Mouse (Mus musculus): Measurements from ENCODE around the gene Tomm70a.

Gene Tomm70a

GRCm38 (mm10) chr16:57130752-57131400, 9.4 kb downstream of the Tomm70a start:
- H3K36me3 ChIP-seq (ENCODE audit: insufficient read depth, low read length) = peaks cover 57% of the 10 kb centered on the region
- H3K4me1 ChIP-seq (replicated peaks; ENCODE audit: low read depth, low read length) = peaks cover 78% of the 10 kb centered on the region
- no peaks in the 10 kb centered on the region for H3K27me3 ChIP-seq (ENCODE audit: insufficient read depth, low read length)
- TF ChIP-seq NANOG (IDR thresholded peaks at IDR 0.05; ENCODE audit: borderline replicate concordance, low read length) (no peak), CTCF (conservative IDR thresholded peaks at IDR 0.05; ENCODE audit: low read length) (no peak), POU5F1 (IDR thresholded peaks at IDR 0.05; ENCODE audit: borderline replicate concordance, low read length) (no peak)
- peak overlapping the region; percentile 43 for H3K4me3 ChIP-seq (replicated peaks; ENCODE audit: low read length)
- H3K9me3 ChIP-seq (ENCODE audit: low read length) = no peaks in the 10 kb centered on the region

DNA sequence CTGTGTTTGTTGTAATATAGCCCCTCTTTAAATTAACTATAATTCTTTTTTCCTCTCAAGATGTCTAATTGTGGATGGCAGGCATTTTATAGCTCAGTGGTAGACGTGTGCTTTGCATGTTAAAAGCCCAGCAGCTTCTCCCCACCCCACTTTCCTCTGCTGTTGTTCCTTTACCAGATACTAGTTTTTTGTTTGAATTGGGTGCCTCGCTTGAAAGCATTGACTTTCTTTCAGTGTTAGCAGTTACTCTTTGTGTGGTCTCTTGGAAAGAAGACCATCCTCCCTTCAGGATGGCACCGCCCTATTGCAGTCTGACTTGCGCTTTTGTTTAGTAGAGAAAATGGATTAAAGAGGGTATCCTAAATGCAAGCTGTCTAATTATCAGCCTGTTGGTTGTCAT, 10.0 kb downstream of the Tomm70a start:
- Histone ChIP-seq H3K4me1 (replicated peaks; ENCODE audit: low read depth, low read length) (peaks cover 74% of the 10 kb centered on the region), H3K36me3 (ENCODE audit: insufficient read depth, low read length) (peaks cover 59% of the 10 kb centered on the region), H3K27me3 (ENCODE audit: insufficient read depth, low read length) (no peaks in the 10 kb centered on the region), H3K9me3 (ENCODE audit: low read length) (no peaks in the 10 kb centered on the region), H3K4me3 (replicated peaks; ENCODE audit: low read length) (0 out of 2 replicates have a peak overlapping the region, but pooled peaks have one; percentile 43)
- TF ChIP-seq POU5F1 (IDR thresholded peaks at IDR 0.05; ENCODE audit: borderline replicate concordance, low read length) (no peak), NANOG (IDR thresholded peaks at IDR 0.05; ENCODE audit: borderline replicate concordance, low read length) (no peak)

GRCm38 (mm10) chr16:57132326-57132725, 10.8 kb downstream of the Tomm70a start:
- Histone ChIP-seq H3K36me3 (ENCODE audit: insufficient read depth, low read length) (peaks cover 66% of the 10 kb centered on the region), H3K27me3 (ENCODE audit: insufficient read depth, low read length) (no peaks in the 10 kb centered on the region), H3K9me3 (ENCODE audit: low read length) (no peaks in the 10 kb centered on the region), H3K4me3 (replicated peaks; ENCODE audit: low read length) (no peak overlapping the region; the same call in 1 of the 2 replicates), H3K4me1 (replicated peaks; ENCODE audit: low read depth, low read length) (peaks cover 69% of the 10 kb centered on the region)
- no peak for TF ChIP-seq POU5F1 (IDR thresholded peaks at IDR 0.05; ENCODE audit: borderline replicate concordance, low read length)
- no peak for TF ChIP-seq NANOG (IDR thresholded peaks at IDR 0.05; ENCODE audit: borderline replicate concordance, low read length)
- TF ChIP-seq CTCF (conservative IDR thresholded peaks at IDR 0.05; ENCODE audit: low read length) = no peak

- H3K4me3 ChIP-seq (replicated peaks; ENCODE audit: low read length) = no peak overlapping the region
- H3K27me3 ChIP-seq (ENCODE audit: insufficient read depth, low read length) = no peaks in the 10 kb centered on the region
- H3K36me3 ChIP-seq (ENCODE audit: insufficient read depth, low read length) = peaks cover 67% of the 10 kb centered on the region
- H3K4me1 ChIP-seq (replicated peaks; ENCODE audit: low read depth, low read length) = peaks cover 58% of the 10 kb centered on the region
- TF ChIP-seq NANOG (IDR thresholded peaks at IDR 0.05; ENCODE audit: borderline replicate concordance, low read length) (no peak), CTCF (conservative IDR thresholded peaks at IDR 0.05; ENCODE audit: low read length) (no peak), POU5F1 (IDR thresholded peaks at IDR 0.05; ENCODE audit: borderline replicate concordance, low read length) (no peak)
- H3K9me3 ChIP-seq (ENCODE audit: low read length) = no peaks in the 10 kb centered on the region
Observed at GRCm38 (mm10) chr16:57133611-57134010, 12.1 kb downstream of the Tomm70a start.

GRCm38 (mm10) chr16:57144741-57145140, 23.2 kb downstream of the Tomm70a start:
- no peak for TF ChIP-seq CTCF (conservative IDR thresholded peaks at IDR 0.05; ENCODE audit: low read length)
- no peak for TF ChIP-seq NANOG (IDR thresholded peaks at IDR 0.05; ENCODE audit: borderline replicate concordance, low read length)

GRCm38 (mm10) chr16:57151437-57151836, 29.9 kb downstream of the Tomm70a start:
- no peaks in the 10 kb centered on the region for H3K4me1 ChIP-seq (replicated peaks; ENCODE audit: low read depth, low read length)
- no peaks in the 10 kb centered on the region for H3K27me3 ChIP-seq (ENCODE audit: insufficient read depth, low read length)
- H3K9me3 ChIP-seq (ENCODE audit: low read length) = no peaks in the 10 kb centered on the region
- TF ChIP-seq NANOG (IDR thresholded peaks at IDR 0.05; ENCODE audit: borderline replicate concordance, low read length) = no peak
- TF ChIP-seq CTCF (conservative IDR thresholded peaks at IDR 0.05; ENCODE audit: low read length) = no peak
- TF ChIP-seq POU5F1 (IDR thresholded peaks at IDR 0.05; ENCODE audit: borderline replicate concordance, low read length) = no peak
- H3K4me3 ChIP-seq (replicated peaks; ENCODE audit: low read length) = no peak overlapping the region
- peaks cover 98% of the 10 kb centered on the region for H3K36me3 ChIP-seq (ENCODE audit: insufficient read depth, low read length)

More at GRCm38 (mm10) chr16:57144741-57145140, 23.2 kb downstream of the Tomm70a start:
- Histone ChIP-seq H3K27me3 (ENCODE audit: insufficient read depth, low read length) (no peaks in the 10 kb centered on the region), H3K4me1 (replicated peaks; ENCODE audit: low read depth, low read length) (no peaks in the 10 kb centered on the region), H3K36me3 (ENCODE audit: insufficient read depth, low read length) (peaks cover 92% of the 10 kb centered on the region), H3K9me3 (ENCODE audit: low read length) (no peaks in the 10 kb centered on the region), H3K4me3 (replicated peaks; ENCODE audit: low read length) (no peak overlapping the region)

DNA sequence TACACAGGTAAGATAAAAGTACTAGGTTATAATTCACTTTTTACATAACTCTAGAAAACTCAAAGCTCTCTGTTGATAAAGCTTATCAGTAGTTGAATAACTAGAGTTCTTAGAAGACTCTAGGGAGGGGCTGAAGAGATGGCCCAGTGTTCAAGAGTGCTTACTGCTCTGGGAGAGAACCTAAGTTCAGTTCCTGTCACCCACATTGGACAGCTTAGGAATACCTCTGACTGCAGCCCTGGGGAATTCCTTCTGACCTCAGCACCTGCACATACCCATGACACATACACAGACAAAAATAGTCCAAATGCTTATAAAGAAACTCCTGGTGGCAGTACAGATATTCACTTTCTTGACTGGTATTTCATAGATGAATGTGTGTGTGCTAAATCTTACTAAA, 34.4 kb downstream of the Tomm70a start:
- Histone ChIP-seq H3K27me3 (ENCODE audit: insufficient read depth, low read length) (no peaks in the 10 kb centered on the region), H3K36me3 (ENCODE audit: insufficient read depth, low read length) (peaks cover 100% of the 10 kb centered on the region), H3K4me3 (replicated peaks; ENCODE audit: low read length) (no peak overlapping the region), H3K9me3 (ENCODE audit: low read length) (no peaks in the 10 kb centered on the region), H3K4me1 (replicated peaks; ENCODE audit: low read depth, low read length) (no peaks in the 10 kb centered on the region; the same call in 1 of the 2 replicates)
- TF ChIP-seq NANOG (IDR thresholded peaks at IDR 0.05; ENCODE audit: borderline replicate concordance, low read length) = no peak
- no peak for TF ChIP-seq POU5F1 (IDR thresholded peaks at IDR 0.05; ENCODE audit: borderline replicate concordance, low read length)
- no peak for TF ChIP-seq CTCF (conservative IDR thresholded peaks at IDR 0.05; ENCODE audit: low read length)

DNA sequence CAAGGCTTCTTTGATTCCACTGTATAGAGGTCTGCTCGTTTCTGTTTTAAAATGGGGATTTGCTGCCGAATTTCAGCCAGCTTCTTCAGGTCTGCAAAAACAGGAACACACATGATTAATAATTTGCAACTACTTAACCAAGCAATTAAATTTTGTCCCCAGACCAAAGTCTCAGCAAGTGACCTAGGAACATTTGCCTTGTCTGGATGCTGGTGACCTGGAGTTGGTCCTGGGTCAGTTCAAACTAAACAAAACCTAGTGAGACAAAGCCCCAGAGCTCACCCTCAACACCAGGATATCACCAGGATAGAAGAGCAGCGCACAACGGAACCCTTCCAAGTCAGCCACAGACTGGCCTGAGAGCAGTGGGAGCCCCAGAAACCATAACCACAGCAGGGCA, 35.6 kb downstream of the Tomm70a start:
- no peaks in the 10 kb centered on the region for H3K27me3 ChIP-seq (ENCODE audit: insufficient read depth, low read length)

GRCm38 (mm10) chr16:57157728-57158127, 36.2 kb downstream of the Tomm70a start:
- H3K9me3 ChIP-seq (ENCODE audit: low read length) = no peaks in the 10 kb centered on the region
- TF ChIP-seq NANOG (IDR thresholded peaks at IDR 0.05; ENCODE audit: borderline replicate concordance, low read length) (no peak), POU5F1 (IDR thresholded peaks at IDR 0.05; ENCODE audit: borderline replicate concordance, low read length) (no peak), CTCF (conservative IDR thresholded peaks at IDR 0.05; ENCODE audit: low read length) (no peak)
- H3K4me3 ChIP-seq (replicated peaks; ENCODE audit: low read length) = no peak overlapping the region
- no peaks in the 10 kb centered on the region; the same call in 1 of the 2 replicates for H3K4me1 ChIP-seq (replicated peaks; ENCODE audit: low read depth, low read length)
- no peaks in the 10 kb centered on the region for H3K27me3 ChIP-seq (ENCODE audit: insufficient read depth, low read length)
- peaks cover 99% of the 10 kb centered on the region for H3K36me3 ChIP-seq (ENCODE audit: insufficient read depth, low read length)

More for the DNA sequence above, 35.6 kb downstream of the Tomm70a start:
- Histone ChIP-seq H3K9me3 (ENCODE audit: low read length) (no peaks in the 10 kb centered on the region), H3K4me3 (replicated peaks; ENCODE audit: low read length) (no peak overlapping the region), H3K4me1 (replicated peaks; ENCODE audit: low read depth, low read length) (no peaks in the 10 kb centered on the region; the same call in 1 of the 2 replicates), H3K36me3 (ENCODE audit: insufficient read depth, low read length) (peaks cover 100% of the 10 kb centered on the region)
- no peak for TF ChIP-seq NANOG (IDR thresholded peaks at IDR 0.05; ENCODE audit: borderline replicate concordance, low read length)
- TF ChIP-seq CTCF (conservative IDR thresholded peaks at IDR 0.05; ENCODE audit: low read length) = no peak
- TF ChIP-seq POU5F1 (IDR thresholded peaks at IDR 0.05; ENCODE audit: borderline replicate concordance, low read length) = no peak

Measured in E14TG2a.4 (cell line).